Mouse (Mus musculus) lung, postnatal 25 days (tissue): ENCODE measurements around the gene Lasp1.

Experiments used
- DNase-seq: peaks from one replicate; pipeline ENCODE4 v3.0.0; 2022; ENCODE audit warnings: low spot score

Lasp1 gene

GRCm38 (mm10) chr11:97796910-97797309 lies 1.9 kb upstream of the Lasp1 start:
- peak; percentile 79 for DNase-seq

- DNase-seq = no peak
These were observed 1.3 kb upstream of the Lasp1 start for GRCm38 (mm10) chr11:97797369-97798082.

- no peak for DNase-seq
These were observed 741 bp upstream of the Lasp1 start for GRCm38 (mm10) chr11:97798083-97798435.

- peak; percentile 83 for DNase-seq
These were observed 570 bp downstream of the Lasp1 start for GRCm38 (mm10) chr11:97799146-97799993.

- peak; percentile 84 for DNase-seq
These were observed 1.3 kb downstream of the Lasp1 start for GRCm38 (mm10) chr11:97799994-97800690.

GRCm38 (mm10) chr11:97800691-97801408 lies 2.0 kb downstream of the Lasp1 start:
- no peak for DNase-seq

GRCm38 (mm10) chr11:97801409-97802193 lies 2.8 kb downstream of the Lasp1 start:
- DNase-seq = peak; percentile 62

- no peak for DNase-seq
These were observed 3.3 kb downstream of the Lasp1 start for GRCm38 (mm10) chr11:97802194-97802470.

GRCm38 (mm10) chr11:97802495-97802894 lies 3.7 kb downstream of the Lasp1 start:
- DNase-seq = no peak

GRCm38 (mm10) chr11:97803847-97804246 lies 5.0 kb downstream of the Lasp1 start:
- no peak for DNase-seq

- DNase-seq = no peak
These were observed 6.3 kb downstream of the Lasp1 start for GRCm38 (mm10) chr11:97804841-97805661.

GRCm38 (mm10) chr11:97805662-97806612 lies 7.1 kb downstream of the Lasp1 start:
- no peak for DNase-seq

- DNase-seq = no peak
These were observed 7.8 kb downstream of the Lasp1 start for GRCm38 (mm10) chr11:97806613-97806964.

GRCm38 (mm10) chr11:97807626-97808025 lies 8.8 kb downstream of the Lasp1 start:
- DNase-seq = no peak

GRCm38 (mm10) chr11:97808093-97808492 lies 9.3 kb downstream of the Lasp1 start:
- peak; percentile 63 for DNase-seq

GRCm38 (mm10) chr11:97808621-97809234 lies 9.9 kb downstream of the Lasp1 start:
- no peak for DNase-seq

GRCm38 (mm10) chr11:97809235-97810121 lies 10.7 kb downstream of the Lasp1 start:
- DNase-seq = no peak

- peak; percentile 76 for DNase-seq
These were observed 11.6 kb downstream of the Lasp1 start for GRCm38 (mm10) chr11:97810356-97810755.
